Mouse (Mus musculus) midbrain, embryonic 15.5 days (tissue): ENCODE measurements around the gene Rpl13. TPM values are rescaled to one million over a fixed set of nuclear protein-coding genes. Genes with fewer than 3 reads are reported as not detected.
A peak's percentile ranks its signal among the peaks of the same experiment; 100 is the strongest.

Experiments used
- ATAC-seq: fragments of 200-750 bp; cut with Nextera tagmentation; replicated peaks from 2 replicates; pipeline ENCODE4 v1.8.0; 2017; ENCODE audit warnings: moderate TSS enrichment
- H3K27ac ChIP-seq: fragments of 300-500 bp; sonication (generic); 2 replicates; pipeline ENCODE4 v1.5.1; 2015; ENCODE audit warnings: mild to moderate bottlenecking, inconsistent platforms
- H3K27me3 ChIP-seq: fragments of 300-500 bp; sonication (generic); replicated peaks from 2 replicates; pipeline ENCODE4 v1.6.1; 2015; ENCODE audit warnings: inconsistent platforms
- H3K36me3 ChIP-seq: fragments of 300-500 bp; sonication (generic); replicated peaks from 2 replicates; pipeline ENCODE4 v1.6.1; 2015; ENCODE audit warnings: inconsistent platforms
- H3K4me1 ChIP-seq: fragments of 300-500 bp; sonication (generic); 2 replicates; pipeline ENCODE4 v1.6.1; 2015; ENCODE audit warnings: inconsistent platforms
- H3K4me2 ChIP-seq: fragments of 300-500 bp; sonication (generic); 2 replicates; pipeline ENCODE4 v1.6.1; 2015; ENCODE audit warnings: inconsistent platforms, mild to moderate bottlenecking, moderate library complexity
- H3K4me3 ChIP-seq: fragments of 300-500 bp; sonication (generic); 2 replicates; pipeline ENCODE4 v1.5.1; 2015; ENCODE audit warnings: mild to moderate bottlenecking, inconsistent platforms
- H3K9ac ChIP-seq: fragments of 300-500 bp; sonication (generic); 2 replicates; pipeline ENCODE4 v1.6.1; 2015; ENCODE audit warnings: mild to moderate bottlenecking, inconsistent platforms
- H3K9me3 ChIP-seq: fragments of 300-500 bp; sonication (generic); 2 replicates; pipeline ENCODE4 v1.6.1; 2016; ENCODE audit warnings: inconsistent platforms
- WGBS: fragments of 180-500 bp; shearing (Covaris S2); methylation state at CpG from one replicate; pipeline ENCODE4 v1.1.7; 2015; ENCODE audit warnings: mixed read lengths; 5-methylcytosine and 5-hydroxymethylcytosine counted together
- polyA plus RNA-seq: library from polyadenylated mRNA; unstranded; fragments of >200 nt; fragmentation: Nextera tagmentation; extraction: Ambion mirVana; gene quantifications from 2 replicates; pipeline ENCODE4 v1.2.1, GENCODE M21; 2015

Rpl13 gene
- polyA plus RNA-seq, result 632 and 634 TPM in 2 replicates

DNA sequence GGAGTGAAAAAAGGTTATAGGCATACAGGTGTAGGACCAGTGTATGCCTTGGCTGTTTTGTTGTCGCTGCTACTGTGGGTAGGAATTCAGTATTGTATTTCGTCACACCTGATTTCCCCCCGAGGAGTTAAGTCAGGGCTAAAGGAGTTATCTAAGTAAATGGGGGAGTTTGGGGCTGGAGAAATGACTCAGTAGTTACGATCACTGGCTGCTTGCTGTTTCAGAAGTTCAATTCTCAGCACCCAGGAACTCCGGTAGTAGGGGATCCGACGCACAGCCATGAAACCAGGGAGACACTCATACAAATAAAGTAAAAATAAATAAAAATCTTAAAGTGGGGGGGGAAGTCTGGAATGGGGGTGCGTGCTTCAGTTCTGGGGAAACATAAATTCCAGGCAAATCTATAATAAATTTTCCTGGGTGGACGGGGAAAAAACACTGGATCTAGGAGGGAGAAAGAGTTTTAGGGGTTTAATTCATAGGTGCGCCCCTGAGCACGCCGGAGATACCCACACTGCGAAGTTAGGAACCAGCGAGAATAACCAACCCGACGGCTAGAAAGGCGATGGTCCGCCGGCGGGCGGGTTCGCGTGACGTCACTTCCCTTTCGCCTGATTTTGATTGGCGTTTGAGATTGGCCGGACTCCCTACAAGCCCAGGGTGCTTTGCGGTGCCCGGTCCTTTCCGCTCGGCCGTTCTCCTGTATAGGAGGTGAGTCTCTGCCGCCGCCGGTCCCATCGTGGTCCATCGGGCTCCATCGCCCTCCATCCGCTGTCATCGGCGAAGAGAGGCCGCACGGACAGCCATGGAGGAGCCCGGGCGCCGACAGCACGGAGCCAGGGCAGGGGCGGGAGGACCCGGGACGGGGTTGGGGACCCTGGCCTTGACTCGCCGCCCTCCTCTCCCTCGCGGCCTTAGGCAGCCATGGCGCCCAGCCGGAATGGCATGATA, at the start of gene Rpl13:
Gene Rpl13 (plus strand): TSS at position 616 of the 951 bp plus-strand sequence.
- Histone ChIP-seq H3K4me3 (peak within 1 kb of the TSS; percentile 60), H3K9me3 (no peaks in the 10 kb centered on the region), H3K27ac (peak within 1 kb of the TSS; percentile 88), H3K4me1 (peaks cover 17% of the 10 kb centered on the region), H3K9ac (peak within 1 kb of the TSS; percentile 92), H3K27me3 (no peaks in the 10 kb centered on the region), H3K36me3 (peaks cover 29% of the 10 kb centered on the region), H3K4me2 (peak within 1 kb of the TSS; percentile 81)
- 2% methylated on average over 53 of the region's 56 CpGs for WGBS
- ATAC-seq, result peak; percentile 97

DNA sequence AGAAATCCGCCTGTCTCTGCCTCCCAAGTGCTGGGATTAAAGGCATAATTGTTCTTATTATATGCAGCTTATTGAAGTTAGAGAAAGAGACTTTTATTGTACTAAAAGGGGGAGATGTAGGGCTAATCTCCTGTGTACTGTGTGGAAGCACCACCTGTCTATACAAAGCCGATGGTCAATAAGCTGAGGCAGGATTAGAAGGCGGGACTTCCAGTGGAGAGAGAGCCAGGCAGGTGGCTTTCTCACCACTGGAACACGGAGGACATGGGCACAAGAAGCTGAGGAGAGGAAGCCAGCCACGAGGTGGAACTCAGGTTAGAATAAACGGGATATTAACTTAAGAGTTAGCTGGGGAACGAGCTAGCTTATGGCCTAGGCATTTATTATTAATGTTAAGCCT, 39.4 kb upstream of the Rpl13 start, which contains the start of gene Spg7:
Gene Spg7 (plus strand): TSS at position 222 of the 400 bp plus-strand sequence.
- H3K9ac ChIP-seq, result no peak within 1 kb of the TSS
- 74% methylated on average over 7 of the region's 7 CpGs for WGBS
- H3K36me3 ChIP-seq, result no peaks in the 10 kb centered on the region
- no peaks in the 10 kb centered on the region for H3K9me3 ChIP-seq
- H3K4me3 ChIP-seq, result no peak within 1 kb of the TSS
- no peak for ATAC-seq
- H3K4me1 ChIP-seq, result peaks cover 29% of the 10 kb centered on the region
- H3K27me3 ChIP-seq, result no peaks in the 10 kb centered on the region
- H3K27ac ChIP-seq, result no peak within 1 kb of the TSS
- no peak within 1 kb of the TSS for H3K4me2 ChIP-seq

GRCm38 (mm10) chr8:123064072-123064471, 38.1 kb upstream of the Rpl13 start:
- no peaks in the 10 kb centered on the region for H3K27me3 ChIP-seq
- peak overlapping the region; percentile 60 for H3K4me2 ChIP-seq
- whole genome bisulfite sequencing, result 77% methylated on average over 4 of the region's 4 CpGs
- H3K27ac ChIP-seq, result no peak overlapping the region
- peaks cover 29% of the 10 kb centered on the region for H3K4me1 ChIP-seq
- no peaks in the 10 kb centered on the region for H3K36me3 ChIP-seq
- no peak for ATAC-seq
- peak overlapping the region; percentile 51; the same call in 1 of the 2 replicates for H3K9ac ChIP-seq
- H3K9me3 ChIP-seq, result no peaks in the 10 kb centered on the region
- H3K4me3 ChIP-seq, result peak overlapping the region; percentile 73

DNA sequence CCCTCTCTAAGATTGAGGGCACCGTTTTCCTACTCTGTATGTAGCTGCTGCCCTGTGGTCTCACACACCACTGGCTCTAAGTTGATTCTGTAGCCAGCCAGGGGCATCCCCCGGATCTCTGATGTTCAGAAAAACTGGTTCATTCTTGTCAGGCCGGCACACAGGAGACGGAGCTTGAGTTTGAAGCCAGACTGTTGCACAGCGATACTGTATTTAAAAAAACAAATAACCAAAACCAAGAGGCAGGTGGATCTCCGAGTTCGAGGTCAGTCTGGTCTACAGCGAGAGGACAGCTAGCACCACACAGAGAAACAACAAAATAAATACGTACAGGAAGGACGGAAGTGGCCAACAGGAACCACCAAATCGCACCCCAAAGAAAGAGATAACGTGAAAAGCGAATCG, 37.3 kb upstream of the Rpl13 start:
- Histone ChIP-seq H3K27me3 (no peaks in the 10 kb centered on the region), H3K27ac (peak overlapping the region; percentile 94), H3K4me2 (peak overlapping the region; percentile 60), H3K9me3 (no peaks in the 10 kb centered on the region), H3K4me3 (peak overlapping the region; percentile 73), H3K36me3 (no peaks in the 10 kb centered on the region), H3K9ac (peak overlapping the region; percentile 51), H3K4me1 (peaks cover 29% of the 10 kb centered on the region)
- WGBS, result 1% methylated on average over 14 of the region's 14 CpGs
- ATAC-seq, result peak; percentile 46

DNA sequence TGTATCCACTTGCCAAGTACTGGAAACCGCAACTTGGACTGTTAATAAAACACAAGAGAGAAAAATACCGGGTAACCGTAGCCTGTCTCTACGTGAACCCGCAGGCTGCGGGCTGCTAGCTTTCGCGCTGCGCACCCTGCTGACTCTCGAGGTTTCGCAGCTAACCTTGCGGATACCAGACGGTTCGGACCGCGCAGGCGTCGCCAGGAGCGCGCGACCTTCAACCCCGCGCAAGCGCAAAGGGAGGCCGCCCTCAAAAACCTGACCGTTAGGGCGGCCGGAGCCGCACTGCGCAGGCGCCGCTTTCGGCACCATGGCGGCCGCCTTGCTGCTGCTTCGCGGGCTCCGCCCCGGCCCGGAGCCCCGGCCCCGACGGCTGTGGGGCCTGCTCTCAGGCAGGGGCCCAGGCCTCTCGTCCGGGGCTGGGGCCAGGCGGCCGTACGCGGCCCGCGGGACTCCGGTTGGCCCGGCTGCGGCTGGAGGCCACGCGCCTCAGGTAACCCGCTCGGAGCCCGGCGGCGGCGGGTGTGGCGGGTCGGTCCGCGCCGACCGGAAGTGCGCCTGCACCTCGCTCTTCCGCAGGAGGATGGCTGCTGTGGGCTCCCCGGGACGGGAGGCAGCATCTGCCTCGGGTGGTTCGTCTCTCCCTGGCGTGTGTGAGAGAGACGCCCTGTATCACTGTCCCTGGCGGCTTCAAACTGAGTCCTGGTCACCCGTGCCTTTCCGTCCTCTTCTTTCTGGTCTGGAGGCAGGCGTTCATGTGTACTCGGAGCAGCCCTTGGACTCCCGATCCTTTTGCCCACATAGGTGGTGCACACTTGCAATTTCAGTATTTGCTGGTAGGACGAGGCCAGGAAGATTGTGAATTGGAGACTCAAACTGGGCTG, 36.7 kb upstream of the Rpl13 start:
- Histone ChIP-seq H3K4me1 (peaks cover 29% of the 10 kb centered on the region), H3K27ac (peak overlapping the region; percentile 94), H3K27me3 (no peaks in the 10 kb centered on the region), H3K36me3 (no peaks in the 10 kb centered on the region), H3K4me2 (peak overlapping the region; percentile 71), H3K9ac (peak overlapping the region; percentile 91), H3K9me3 (no peaks in the 10 kb centered on the region), H3K4me3 (peak overlapping the region; percentile 73)
- peak; percentile 97 for ATAC-seq
- WGBS, result 1% methylated on average over 84 of the region's 84 CpGs

DNA sequence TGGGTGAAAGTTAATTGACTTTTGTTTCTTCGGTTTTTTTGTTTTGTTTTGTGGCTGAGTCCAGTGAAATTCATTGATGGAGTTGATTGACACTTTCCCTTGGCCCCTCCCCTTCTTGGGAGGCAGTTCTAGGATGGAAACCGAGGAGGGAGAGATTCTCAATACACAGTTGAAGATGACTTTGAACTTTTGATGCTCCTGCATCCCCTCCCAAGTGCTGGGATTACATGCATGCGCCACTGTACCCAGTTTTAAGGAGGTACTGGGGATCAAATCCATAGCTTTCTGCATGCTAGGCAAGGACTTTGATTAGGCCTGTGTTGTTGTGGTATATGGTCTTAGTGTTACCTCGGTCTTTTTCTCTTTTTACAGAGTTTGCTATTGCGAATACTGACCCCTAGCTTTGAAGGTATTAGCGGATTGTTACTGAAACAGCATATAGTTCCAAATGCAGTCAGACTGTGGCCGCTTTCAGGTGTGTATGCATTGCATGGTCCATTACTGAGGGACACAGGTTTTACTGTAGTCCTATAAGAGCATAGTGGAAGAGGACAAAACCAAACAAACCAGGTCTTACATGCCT, 36.0 kb upstream of the Rpl13 start:
- H3K4me3 ChIP-seq, result peak overlapping the region; percentile 73
- WGBS, result 36% methylated on average over 7 of the region's 7 CpGs
- H3K4me2 ChIP-seq, result peak overlapping the region; percentile 71
- H3K27ac ChIP-seq, result peak overlapping the region; percentile 94
- H3K4me1 ChIP-seq, result peaks cover 29% of the 10 kb centered on the region
- H3K27me3 ChIP-seq, result no peaks in the 10 kb centered on the region
- H3K9ac ChIP-seq, result peak overlapping the region; percentile 91
- no peak for ATAC-seq
- no peaks in the 10 kb centered on the region for H3K9me3 ChIP-seq
- no peaks in the 10 kb centered on the region for H3K36me3 ChIP-seq

DNA sequence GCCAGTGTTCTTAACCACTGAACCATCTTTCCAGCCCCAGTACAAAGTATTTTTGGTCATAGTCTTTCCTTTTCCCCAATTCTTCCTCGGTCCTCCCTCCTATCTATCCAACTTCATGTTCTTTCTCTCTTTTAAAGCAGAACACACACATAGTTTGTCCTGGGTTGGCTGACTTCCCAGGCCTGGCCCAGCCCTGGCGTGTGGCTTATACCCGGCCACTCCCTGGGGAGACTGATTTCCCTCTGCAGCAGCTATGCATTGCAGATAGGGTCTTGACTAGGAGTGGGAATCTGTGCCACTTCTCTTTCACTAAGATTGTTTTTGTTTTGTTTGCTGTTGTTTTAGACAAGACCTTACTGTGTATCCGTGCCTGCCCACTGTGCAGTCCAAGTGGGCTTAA, 31.0 kb upstream of the Rpl13 start:
- Histone ChIP-seq H3K4me3 (no peak overlapping the region), H3K4me1 (peaks cover 16% of the 10 kb centered on the region), H3K27ac (no peak overlapping the region), H3K27me3 (no peaks in the 10 kb centered on the region), H3K9me3 (no peaks in the 10 kb centered on the region), H3K4me2 (no peak overlapping the region), H3K36me3 (peaks cover 26% of the 10 kb centered on the region), H3K9ac (no peak overlapping the region)
- 81% methylated on average over 4 of the region's 4 CpGs for WGBS
- no peak for ATAC-seq

GRCm38 (mm10) chr8:123077213-123077612, 24.9 kb upstream of the Rpl13 start:
- H3K9me3 ChIP-seq, result no peaks in the 10 kb centered on the region
- H3K4me3 ChIP-seq, result no peak overlapping the region
- H3K4me1 ChIP-seq, result no peaks in the 10 kb centered on the region
- 84% methylated on average over 6 of the region's 6 CpGs for WGBS
- no peak overlapping the region for H3K27ac ChIP-seq
- H3K9ac ChIP-seq, result no peak overlapping the region
- ATAC-seq, result no peak
- peaks cover 58% of the 10 kb centered on the region for H3K36me3 ChIP-seq
- H3K4me2 ChIP-seq, result no peak overlapping the region
- H3K27me3 ChIP-seq, result no peaks in the 10 kb centered on the region

GRCm38 (mm10) chr8:123082993-123083392, 19.2 kb upstream of the Rpl13 start:
- ATAC-seq, result no peak
- Histone ChIP-seq H3K4me1 (no peaks in the 10 kb centered on the region), H3K4me2 (no peak overlapping the region), H3K9ac (no peak overlapping the region), H3K27ac (no peak overlapping the region), H3K9me3 (no peaks in the 10 kb centered on the region), H3K36me3 (peaks cover 48% of the 10 kb centered on the region), H3K27me3 (no peaks in the 10 kb centered on the region), H3K4me3 (no peak overlapping the region)
- 80% methylated on average over 6 of the region's 6 CpGs for WGBS

DNA sequence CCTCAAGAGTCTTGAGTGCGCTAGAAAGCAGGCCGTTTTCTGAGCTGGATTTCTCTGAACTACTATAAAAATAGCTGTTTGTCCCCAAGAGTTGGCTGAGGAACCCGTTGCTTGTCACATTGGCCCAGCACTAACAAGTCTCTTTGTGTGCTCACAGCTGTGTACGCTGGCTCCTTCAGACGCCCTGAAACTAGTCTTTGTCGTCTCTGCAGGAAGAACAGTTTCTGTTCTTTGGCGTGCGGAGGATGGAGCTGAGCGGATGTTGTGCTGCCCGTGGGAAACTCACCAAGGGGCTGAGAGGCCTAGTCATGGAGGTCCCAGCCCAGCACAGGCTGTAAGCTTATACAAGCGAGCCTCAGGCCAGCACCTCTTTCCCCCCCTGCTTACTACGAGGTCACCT, 18.5 kb upstream of the Rpl13 start:
- ATAC-seq, result no peak
- Histone ChIP-seq H3K4me1 (no peaks in the 10 kb centered on the region), H3K9ac (no peak overlapping the region), H3K27ac (no peak overlapping the region), H3K4me2 (no peak overlapping the region), H3K36me3 (peaks cover 48% of the 10 kb centered on the region), H3K27me3 (no peaks in the 10 kb centered on the region), H3K4me3 (no peak overlapping the region), H3K9me3 (no peaks in the 10 kb centered on the region)
- 89% methylated on average over 12 of the region's 12 CpGs for WGBS

GRCm38 (mm10) chr8:123087289-123087688, 14.9 kb upstream of the Rpl13 start:
- H3K4me2 ChIP-seq, result no peak overlapping the region
- no peaks in the 10 kb centered on the region for H3K9me3 ChIP-seq
- no peak overlapping the region for H3K9ac ChIP-seq
- no peaks in the 10 kb centered on the region for H3K4me1 ChIP-seq
- no peaks in the 10 kb centered on the region for H3K27me3 ChIP-seq
- no peak overlapping the region for H3K4me3 ChIP-seq
- peaks cover 59% of the 10 kb centered on the region for H3K36me3 ChIP-seq
- no peak for ATAC-seq
- 95% methylated on average over 9 of the region's 9 CpGs for WGBS
- H3K27ac ChIP-seq, result no peak overlapping the region

DNA sequence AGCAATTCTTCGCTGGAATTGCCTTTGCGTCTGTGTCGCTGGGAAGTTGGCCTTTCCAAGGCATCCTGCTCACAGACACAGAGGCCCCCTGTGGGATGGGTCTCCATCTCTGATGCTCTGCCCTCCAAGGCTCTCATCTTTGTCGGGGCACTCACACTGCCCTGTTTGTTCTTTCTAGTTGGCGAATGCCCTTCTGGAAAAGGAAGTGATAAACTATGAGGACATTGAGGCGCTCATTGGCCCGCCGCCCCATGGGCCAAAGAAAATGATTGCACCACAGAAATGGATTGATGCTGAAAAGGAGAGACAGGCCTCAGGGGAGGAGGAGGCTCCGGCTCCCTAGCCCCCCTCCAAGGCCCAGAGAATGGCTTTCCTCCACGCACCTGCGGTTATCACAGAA, 4.9 kb upstream of the Rpl13 start:
- Histone ChIP-seq H3K27ac (no peak overlapping the region), H3K4me2 (no peak overlapping the region), H3K9me3 (no peaks in the 10 kb centered on the region), H3K36me3 (peaks cover 26% of the 10 kb centered on the region), H3K4me1 (peaks cover 5% of the 10 kb centered on the region), H3K4me3 (no peak overlapping the region), H3K27me3 (no peaks in the 10 kb centered on the region), H3K9ac (no peak overlapping the region)
- WGBS, result 90% methylated on average over 11 of the region's 11 CpGs
- no peak for ATAC-seq
